Mouse (Mus musculus): ENCODE data around the gene Kel. TPM values are rescaled to one million over a fixed set of nuclear protein-coding genes. Genes with fewer than 3 reads are reported as not detected.

Gene Kel
- polyA plus RNA-seq, 1 experiment: not detected

- Histone ChIP-seq H3K4me3 (ENCODE audit: insufficient read depth, low read length) (no peak overlapping the region), H3K27ac (ENCODE audit: insufficient read depth, low read length) (no peak overlapping the region), H3K4me1 (ENCODE audit: control insufficient read depth, insufficient read depth, low read length) (no peaks in the 10 kb centered on the region)
- TF ChIP-seq POLR2A (IDR thresholded peaks at IDR 0.05; ENCODE audit: extremely low read depth, insufficient read depth, low read length) (no peak), CTCF (IDR thresholded peaks at IDR 0.05; ENCODE audit: extremely low read depth, insufficient read depth, low read length) (no peak)
These were observed 45.7 kb downstream of the Kel start for GRCm38 (mm10) chr6:41658487-41658886.

- Histone ChIP-seq H3K4me1 (ENCODE audit: control insufficient read depth, insufficient read depth, low read length) (no peaks in the 10 kb centered on the region), H3K4me3 (ENCODE audit: insufficient read depth, low read length) (no peak overlapping the region), H3K27ac (ENCODE audit: insufficient read depth, low read length) (no peak overlapping the region)
- no peak for TF ChIP-seq CTCF (IDR thresholded peaks at IDR 0.05; ENCODE audit: extremely low read depth, insufficient read depth, low read length)
- TF ChIP-seq POLR2A (IDR thresholded peaks at IDR 0.05; ENCODE audit: extremely low read depth, insufficient read depth, low read length): no peak
These were observed 49.5 kb downstream of the Kel start for GRCm38 (mm10) chr6:41654648-41655047.

- H3K4me3 ChIP-seq (ENCODE audit: insufficient read depth, low read length): no peak overlapping the region
- no peaks in the 10 kb centered on the region for H3K4me1 ChIP-seq (ENCODE audit: control insufficient read depth, insufficient read depth, low read length)
- no peak overlapping the region for H3K27ac ChIP-seq (ENCODE audit: insufficient read depth, low read length)
- TF ChIP-seq POLR2A (IDR thresholded peaks at IDR 0.05; ENCODE audit: extremely low read depth, insufficient read depth, low read length) (no peak), CTCF (IDR thresholded peaks at IDR 0.05; ENCODE audit: extremely low read depth, insufficient read depth, low read length) (no peak)
These were observed 51.0 kb downstream of the Kel start for GRCm38 (mm10) chr6:41653173-41653572.

DNA sequence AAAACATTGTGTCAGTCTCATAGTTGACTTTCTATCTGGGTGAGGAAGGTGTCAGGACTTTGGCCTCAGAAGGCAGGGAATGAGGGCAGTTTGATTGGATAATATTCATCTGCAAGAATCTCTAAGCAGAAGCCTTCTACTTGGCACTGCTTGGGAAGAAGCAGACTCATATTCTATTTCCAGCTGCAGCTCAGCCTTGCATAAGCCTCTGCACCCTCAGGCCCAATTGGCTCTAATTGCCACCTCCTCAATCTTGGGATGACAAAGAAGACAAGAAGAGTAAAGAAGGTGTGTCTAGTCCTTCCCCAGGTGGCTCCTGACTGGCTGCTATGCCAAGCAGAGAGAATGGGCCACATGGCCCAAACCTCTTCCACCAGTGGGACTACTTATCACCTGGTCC lies 57.5 kb downstream of the Kel start:
- Histone ChIP-seq H3K4me3 (ENCODE audit: insufficient read depth, low read length) (no peak overlapping the region), H3K4me1 (ENCODE audit: control insufficient read depth, insufficient read depth, low read length) (peaks cover 2% of the 10 kb centered on the region; the same call in 1 of the 2 replicates)
- TF ChIP-seq CTCF (IDR thresholded peaks at IDR 0.05; ENCODE audit: extremely low read depth, insufficient read depth, low read length) (no peak), POLR2A (IDR thresholded peaks at IDR 0.05; ENCODE audit: extremely low read depth, insufficient read depth, low read length) (no peak)

GRCm38 (mm10) chr6:41646220-41646619 lies 57.9 kb downstream of the Kel start:
- H3K4me3 ChIP-seq (ENCODE audit: insufficient read depth, low read length): no peak overlapping the region
- H3K4me1 ChIP-seq (ENCODE audit: control insufficient read depth, insufficient read depth, low read length): peaks cover 2% of the 10 kb centered on the region; the same call in 1 of the 2 replicates
- H3K27ac ChIP-seq (ENCODE audit: insufficient read depth, low read length): no peak overlapping the region
- no peak for TF ChIP-seq POLR2A (IDR thresholded peaks at IDR 0.05; ENCODE audit: extremely low read depth, insufficient read depth, low read length)

More for the DNA sequence above, 57.5 kb downstream of the Kel start:
- H3K27ac ChIP-seq (ENCODE audit: insufficient read depth, low read length): no peak overlapping the region

DNA sequence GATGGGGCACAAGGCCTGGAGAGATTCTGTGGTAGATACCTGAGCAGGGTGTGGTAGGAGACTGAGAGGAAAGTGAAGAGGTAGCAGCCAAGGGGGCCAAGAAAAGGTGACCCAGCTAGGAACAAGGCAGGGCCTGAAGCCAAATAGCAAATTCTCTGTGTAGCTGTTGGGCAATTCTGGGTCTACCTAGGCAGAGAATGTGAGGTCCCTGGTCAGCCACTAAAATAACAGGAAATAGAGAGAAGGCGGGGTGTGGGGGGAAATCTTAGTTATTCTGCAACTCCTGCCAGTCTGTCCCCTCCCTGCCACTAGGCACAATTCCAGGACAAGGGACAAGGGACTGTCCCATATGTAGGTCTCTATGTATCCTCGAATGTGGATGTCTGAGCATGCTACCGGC lies 60.9 kb downstream of the Kel start:
- TF ChIP-seq CTCF (IDR thresholded peaks at IDR 0.05; ENCODE audit: extremely low read depth, insufficient read depth, low read length) (no peak), POLR2A (IDR thresholded peaks at IDR 0.05; ENCODE audit: extremely low read depth, insufficient read depth, low read length) (no peak)
- H3K4me1 ChIP-seq (ENCODE audit: control insufficient read depth, insufficient read depth, low read length): peaks cover 2% of the 10 kb centered on the region; the same call in 1 of the 2 replicates
- H3K27ac ChIP-seq (ENCODE audit: insufficient read depth, low read length): no peak overlapping the region
- no peak overlapping the region for H3K4me3 ChIP-seq (ENCODE audit: insufficient read depth, low read length)

GRCm38 (mm10) chr6:41642765-41643164 lies 61.4 kb downstream of the Kel start:
- peaks cover 2% of the 10 kb centered on the region; the same call in 1 of the 2 replicates for H3K4me1 ChIP-seq (ENCODE audit: control insufficient read depth, insufficient read depth, low read length)
- H3K4me3 ChIP-seq (ENCODE audit: insufficient read depth, low read length): no peak overlapping the region
- TF ChIP-seq POLR2A (IDR thresholded peaks at IDR 0.05; ENCODE audit: extremely low read depth, insufficient read depth, low read length): no peak
- TF ChIP-seq CTCF (IDR thresholded peaks at IDR 0.05; ENCODE audit: extremely low read depth, insufficient read depth, low read length): no peak
- H3K27ac ChIP-seq (ENCODE audit: insufficient read depth, low read length): no peak overlapping the region

DNA sequence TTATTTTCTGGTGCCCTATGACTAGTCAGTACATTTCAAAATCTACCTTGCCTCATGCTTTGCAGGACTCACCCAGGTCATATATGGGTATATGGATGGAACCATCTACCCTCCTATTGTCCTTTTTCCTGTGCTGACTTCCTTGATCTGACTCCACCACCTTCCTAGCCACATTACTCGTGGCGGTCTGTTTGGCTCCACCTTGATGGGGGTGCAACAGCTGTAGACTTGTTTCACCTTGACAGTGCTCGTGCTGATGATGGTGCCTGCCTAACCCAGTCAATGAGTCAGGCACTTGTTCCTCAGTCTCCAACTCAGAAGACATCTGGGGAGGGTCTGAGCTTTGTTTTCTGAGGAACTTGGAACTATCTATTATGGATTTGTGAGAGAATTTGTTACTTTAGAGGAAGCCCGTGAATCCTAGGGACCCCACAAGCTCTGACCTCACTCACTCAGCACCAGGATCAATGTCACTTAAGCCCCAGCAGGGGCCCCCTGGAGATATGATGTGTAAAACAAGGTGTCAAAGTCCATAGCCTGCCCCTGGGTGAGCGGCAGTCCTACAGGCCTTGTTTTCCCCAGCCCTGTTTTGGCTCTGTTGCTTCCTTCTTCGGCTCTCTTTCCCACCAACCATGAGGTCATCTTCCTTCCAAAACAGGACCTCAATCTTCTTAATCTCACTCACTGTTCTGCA lies 62.8 kb downstream of the Kel start:
- TF ChIP-seq CTCF (IDR thresholded peaks at IDR 0.05; ENCODE audit: extremely low read depth, insufficient read depth, low read length) (no peak), POLR2A (IDR thresholded peaks at IDR 0.05; ENCODE audit: extremely low read depth, insufficient read depth, low read length) (no peak)
- Histone ChIP-seq H3K4me3 (ENCODE audit: insufficient read depth, low read length) (no peak overlapping the region), H3K27ac (ENCODE audit: insufficient read depth, low read length) (no peak overlapping the region), H3K4me1 (ENCODE audit: control insufficient read depth, insufficient read depth, low read length) (no peaks in the 10 kb centered on the region)

- no peaks in the 10 kb centered on the region for H3K4me1 ChIP-seq (ENCODE audit: control insufficient read depth, insufficient read depth, low read length)
- TF ChIP-seq CTCF (IDR thresholded peaks at IDR 0.05; ENCODE audit: extremely low read depth, insufficient read depth, low read length) (no peak), POLR2A (IDR thresholded peaks at IDR 0.05; ENCODE audit: extremely low read depth, insufficient read depth, low read length) (no peak)
These were observed 63.7 kb downstream of the Kel start for GRCm38 (mm10) chr6:41640449-41640848.

GRCm38 (mm10) chr6:41637927-41638506 lies 66.1 kb downstream of the Kel start:
- TF ChIP-seq POLR2A (IDR thresholded peaks at IDR 0.05; ENCODE audit: extremely low read depth, insufficient read depth, low read length): no peak
- TF ChIP-seq CTCF (IDR thresholded peaks at IDR 0.05; ENCODE audit: extremely low read depth, insufficient read depth, low read length): no peak
- no peak overlapping the region for H3K4me3 ChIP-seq (ENCODE audit: insufficient read depth, low read length)
- H3K27ac ChIP-seq (ENCODE audit: insufficient read depth, low read length): no peak overlapping the region
- no peaks in the 10 kb centered on the region for H3K4me1 ChIP-seq (ENCODE audit: control insufficient read depth, insufficient read depth, low read length)

More at GRCm38 (mm10) chr6:41640449-41640848, 63.7 kb downstream of the Kel start:
- no peak overlapping the region for H3K4me3 ChIP-seq (ENCODE audit: insufficient read depth, low read length)
- H3K27ac ChIP-seq (ENCODE audit: insufficient read depth, low read length): no peak overlapping the region
